Mouse (Mus musculus) hindbrain, embryonic 12.5 days (tissue): Measurements from ENCODE around the gene Lmod1. TPM values are rescaled to one million over a fixed set of nuclear protein-coding genes. Genes with fewer than 3 reads are reported as not detected.
A peak's percentile ranks its signal among the peaks of the same experiment; 100 is the strongest.

Experiments used
- ATAC-seq: fragments of 200-750 bp; cut with Nextera tagmentation; 2 replicates; pipeline ENCODE4 v1.8.0; 2017; ENCODE audit warnings: moderate TSS enrichment; ENCODE audit not compliant: low FRiP score
- H3K27ac ChIP-seq: fragments of 300-500 bp; sonication (generic); 2 replicates; pipeline ENCODE4 v1.5.1; 2016; ENCODE audit warnings: mild to moderate bottlenecking
- H3K27me3 ChIP-seq: fragments of 300-500 bp; sonication (generic); 2 replicates; pipeline ENCODE4 v1.6.1; 2016; ENCODE audit warnings: mild to moderate bottlenecking
- H3K36me3 ChIP-seq: fragments of 300-500 bp; sonication (generic); 2 replicates; pipeline ENCODE4 v1.6.1; 2016; ENCODE audit warnings: mild to moderate bottlenecking
- H3K4me1 ChIP-seq: fragments of 300-500 bp; sonication (generic); 2 replicates; pipeline ENCODE4 v1.6.1; 2016
- H3K4me2 ChIP-seq: fragments of 300-500 bp; sonication (generic); replicated peaks from 2 replicates; pipeline ENCODE4 v1.6.1; 2016; ENCODE audit warnings: mild to moderate bottlenecking
- H3K4me3 ChIP-seq: fragments of 300-500 bp; sonication (generic); 2 replicates; pipeline ENCODE4 v1.5.1; 2016; ENCODE audit warnings: mild to moderate bottlenecking
- H3K9ac ChIP-seq: fragments of 300-500 bp; sonication (generic); 2 replicates; pipeline ENCODE4 v1.6.1; 2016; ENCODE audit warnings: mild to moderate bottlenecking, moderate library complexity
- H3K9me3 ChIP-seq: fragments of 300-500 bp; sonication (generic); replicated peaks from 2 replicates; pipeline ENCODE4 v1.6.1; 2016; ENCODE audit warnings: mild to moderate bottlenecking
- WGBS: fragments of 180-500 bp; shearing (Covaris S2); methylation state at CpG from one replicate; pipeline ENCODE4 v1.1.7; 2016; 5-methylcytosine and 5-hydroxymethylcytosine counted together
- polyA plus RNA-seq: library from polyadenylated mRNA; unstranded; fragments of >200 nt; fragmentation: Nextera tagmentation; extraction: Ambion mirVana; gene quantifications from 2 replicates; pipeline ENCODE4 v1.2.1, GENCODE M21; 2016

The Lmod1 gene
- polyA plus RNA-seq, 1 experiment from 2014 or later = 0.44 TPM

DNA sequence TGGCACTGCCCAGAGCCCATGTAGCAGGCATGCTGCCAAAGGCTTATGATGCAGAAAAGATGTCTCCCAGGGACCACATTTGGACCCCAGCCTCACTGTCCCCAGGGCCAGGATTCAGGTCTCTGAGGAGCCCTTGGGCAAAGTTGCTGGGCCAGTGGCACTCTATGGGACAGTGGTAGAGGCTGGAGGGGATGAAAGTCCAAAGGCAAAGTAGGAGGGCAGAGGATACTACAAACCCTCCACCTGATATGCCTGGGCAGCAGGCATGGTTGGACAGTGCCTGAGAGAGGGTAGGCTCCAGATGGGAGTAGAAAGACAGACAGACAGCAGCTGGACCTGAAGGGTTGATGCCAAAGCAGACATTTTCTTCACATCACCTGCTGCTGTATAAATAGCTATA lies 41.8 kb downstream of the Lmod1 start:
- H3K27me3 ChIP-seq = no peaks in the 10 kb centered on the region
- peaks cover 4% of the 10 kb centered on the region; the same call in 1 of the 2 replicates for H3K4me1 ChIP-seq
- no peak for ATAC-seq
- H3K4me3 ChIP-seq = no peak overlapping the region
- no peaks in the 10 kb centered on the region for H3K36me3 ChIP-seq
- no peak overlapping the region for H3K4me2 ChIP-seq
- no peak overlapping the region for H3K9ac ChIP-seq
- H3K9me3 ChIP-seq = peaks cover 3% of the 10 kb centered on the region; the same call in 1 of the 2 replicates
- no peak overlapping the region for H3K27ac ChIP-seq

DNA sequence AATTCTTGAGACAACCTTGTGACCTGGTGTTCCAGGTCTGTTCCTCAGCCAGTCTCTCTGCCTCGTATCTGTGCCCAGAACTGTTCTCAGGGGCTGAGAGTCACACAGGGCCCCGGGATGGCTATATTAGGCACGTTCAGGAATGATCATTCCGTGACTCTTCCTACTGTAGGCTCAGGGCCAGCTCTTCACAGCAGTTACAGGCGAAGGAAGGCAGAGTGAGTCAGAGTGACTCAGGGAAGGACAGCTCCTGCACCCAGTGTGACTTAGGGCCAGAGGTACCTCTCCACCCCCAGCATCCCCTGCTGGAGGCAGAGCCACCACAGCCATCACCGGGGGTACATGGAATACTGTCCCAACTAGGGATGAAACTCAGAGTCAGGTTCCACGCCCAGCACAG lies 42.4 kb downstream of the Lmod1 start:
- no peaks in the 10 kb centered on the region for H3K36me3 ChIP-seq

DNA sequence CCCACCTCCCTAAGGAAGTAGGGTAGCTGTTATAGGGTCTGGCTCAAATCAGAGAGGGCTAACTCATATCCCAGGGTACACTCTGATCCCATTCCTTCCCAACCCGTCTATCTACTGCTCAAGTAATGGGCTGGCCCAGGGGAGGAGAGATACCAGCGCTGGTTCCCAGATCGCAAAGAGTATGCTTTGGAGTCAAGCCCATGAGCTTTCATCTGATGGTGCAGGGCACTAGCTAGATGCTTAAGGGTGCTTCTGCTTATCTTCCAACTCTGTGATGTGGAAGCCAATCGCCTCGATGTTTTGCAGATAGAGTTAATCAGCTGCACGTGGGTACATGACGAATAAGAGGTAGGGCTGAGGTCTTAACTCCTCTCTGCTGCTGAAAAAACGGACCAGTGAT lies 43.0 kb downstream of the Lmod1 start:
- Histone ChIP-seq H3K4me1 (peaks cover 12% of the 10 kb centered on the region), H3K27ac (no peak overlapping the region), H3K27me3 (no peaks in the 10 kb centered on the region), H3K9ac (no peak overlapping the region), H3K36me3 (no peaks in the 10 kb centered on the region), H3K9me3 (no peaks in the 10 kb centered on the region), H3K4me3 (no peak overlapping the region), H3K4me2 (no peak overlapping the region)
- ATAC-seq = no peak
- 79% methylated on average over 8 of the region's 8 CpGs for WGBS

More for the DNA sequence above, 42.4 kb downstream of the Lmod1 start:
- peaks cover 6% of the 10 kb centered on the region for H3K4me1 ChIP-seq
- no peak overlapping the region for H3K27ac ChIP-seq
- H3K4me3 ChIP-seq = no peak overlapping the region
- ATAC-seq = no peak
- 80% methylated on average over 7 of the region's 7 CpGs for WGBS
- H3K9me3 ChIP-seq = peaks cover 2% of the 10 kb centered on the region; the same call in 1 of the 2 replicates
- H3K27me3 ChIP-seq = no peaks in the 10 kb centered on the region
- H3K4me2 ChIP-seq = no peak overlapping the region
- H3K9ac ChIP-seq = no peak overlapping the region

DNA sequence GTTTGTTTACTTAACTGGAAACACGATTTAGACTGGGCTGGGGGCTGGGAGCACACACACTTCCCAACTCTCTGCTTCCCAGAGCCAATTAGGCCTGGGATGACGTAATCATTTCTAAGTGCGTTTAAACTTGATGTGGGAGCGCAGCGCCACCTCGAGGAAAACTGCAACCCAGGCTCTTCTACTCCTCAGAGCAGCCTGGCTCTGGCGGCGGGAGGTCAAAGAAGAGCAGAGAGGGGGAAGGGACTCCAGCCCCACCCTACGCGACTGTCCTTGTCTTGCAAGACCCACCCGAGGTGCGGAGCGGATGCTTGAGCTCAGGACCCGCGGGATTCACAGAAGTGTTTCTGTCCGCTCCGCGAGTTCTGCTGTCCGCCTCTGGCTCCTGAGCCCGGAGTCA lies 43.6 kb downstream of the Lmod1 start:
- WGBS = under 1% methylated on average over 20 of the region's 20 CpGs
- Histone ChIP-seq H3K9ac (peak overlapping the region; percentile 59), H3K4me3 (peak overlapping the region; percentile 40), H3K9me3 (no peaks in the 10 kb centered on the region), H3K27me3 (no peaks in the 10 kb centered on the region), H3K4me1 (peaks cover 18% of the 10 kb centered on the region), H3K27ac (no peak overlapping the region), H3K36me3 (no peaks in the 10 kb centered on the region), H3K4me2 (peak overlapping the region; percentile 82)
- ATAC-seq = peak; percentile 71

- WGBS = 10% methylated on average over 14 of the region's 14 CpGs
- Histone ChIP-seq H3K27ac (no peak overlapping the region), H3K4me1 (peaks cover 24% of the 10 kb centered on the region), H3K36me3 (no peaks in the 10 kb centered on the region), H3K27me3 (no peaks in the 10 kb centered on the region), H3K4me3 (peak overlapping the region; percentile 40; the same call in 1 of the 2 replicates), H3K9me3 (no peaks in the 10 kb centered on the region), H3K4me2 (peak overlapping the region; percentile 82), H3K9ac (no peak overlapping the region)
- peak; percentile 1; the same call in 1 of the 2 replicates for ATAC-seq
Measured at GRCm38 (mm10) chr1:135368982-135369381, 44.4 kb downstream of the Lmod1 start.

GRCm38 (mm10) chr1:135369415-135369814 lies 44.8 kb downstream of the Lmod1 start:
- WGBS = 86% methylated on average over 5 of the region's 5 CpGs
- ATAC-seq = no peak

GRCm38 (mm10) chr1:135373171-135373677 lies 48.6 kb downstream of the Lmod1 start:
- Histone ChIP-seq H3K4me1 (peaks cover 33% of the 10 kb centered on the region), H3K9ac (peak overlapping the region; percentile 47; the same call in 1 of the 2 replicates), H3K36me3 (no peaks in the 10 kb centered on the region), H3K9me3 (no peaks in the 10 kb centered on the region), H3K27me3 (no peaks in the 10 kb centered on the region), H3K4me2 (peak overlapping the region; percentile 42), H3K4me3 (0 out of 2 replicates have a peak overlapping the region, but pooled peaks have one; percentile 2), H3K27ac (no peak overlapping the region)
- 68% methylated on average over 4 of the region's 4 CpGs for WGBS
- ATAC-seq = no peak

More at GRCm38 (mm10) chr1:135369415-135369814, 44.8 kb downstream of the Lmod1 start:
- Histone ChIP-seq H3K36me3 (no peaks in the 10 kb centered on the region), H3K4me2 (no peak overlapping the region), H3K4me1 (peaks cover 27% of the 10 kb centered on the region), H3K27ac (no peak overlapping the region), H3K4me3 (no peak overlapping the region), H3K9ac (no peak overlapping the region), H3K27me3 (no peaks in the 10 kb centered on the region), H3K9me3 (no peaks in the 10 kb centered on the region)

DNA sequence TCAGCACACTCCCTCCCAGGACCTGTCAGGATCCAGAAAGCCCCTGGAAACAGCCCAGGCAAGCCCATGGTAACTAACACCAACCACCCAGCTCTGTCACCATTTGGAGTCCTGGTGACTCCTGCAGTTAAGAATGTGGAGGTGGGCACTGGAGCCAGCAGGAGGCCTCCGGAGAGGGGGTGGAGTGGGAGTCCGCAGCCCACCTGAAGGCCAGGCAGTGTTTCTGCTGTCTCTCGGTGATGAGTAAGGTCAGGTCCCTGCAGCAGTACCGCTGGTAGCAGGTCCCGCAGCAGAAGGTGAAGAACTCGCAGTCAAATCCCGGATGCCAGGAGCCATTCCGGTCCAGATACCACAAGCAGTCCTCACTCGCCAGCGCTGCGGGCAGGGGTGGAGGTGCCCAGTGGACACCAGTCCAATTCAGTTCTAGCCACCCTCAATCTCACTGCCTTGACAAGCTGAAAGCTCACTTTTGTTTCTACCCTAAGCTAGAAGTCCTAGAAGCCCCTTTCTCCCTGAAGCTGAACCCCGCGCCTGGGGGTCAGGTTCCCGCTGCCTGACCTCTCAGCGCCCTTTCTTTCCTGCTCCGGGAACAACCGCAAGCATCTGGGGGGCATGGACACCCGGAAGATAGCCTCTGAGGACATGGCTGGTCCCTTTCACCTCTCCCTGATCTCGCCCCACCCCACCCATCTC lies 49.7 kb downstream of the Lmod1 start:
- Histone ChIP-seq H3K4me1 (peaks cover 29% of the 10 kb centered on the region), H3K36me3 (no peaks in the 10 kb centered on the region), H3K9me3 (no peaks in the 10 kb centered on the region), H3K4me2 (peak overlapping the region; percentile 77), H3K27me3 (no peaks in the 10 kb centered on the region), H3K27ac (peak overlapping the region; percentile 72), H3K4me3 (peak overlapping the region; percentile 65), H3K9ac (peak overlapping the region; percentile 88)
- 1% methylated on average over 19 of the region's 19 CpGs for WGBS
- peak; percentile 30 for ATAC-seq

- 2% methylated on average over 31 of the region's 38 CpGs for WGBS
- Histone ChIP-seq H3K27me3 (no peaks in the 10 kb centered on the region), H3K4me1 (peaks cover 29% of the 10 kb centered on the region), H3K9ac (peak within 1 kb of the TSS; percentile 88), H3K36me3 (no peaks in the 10 kb centered on the region), H3K9me3 (no peaks in the 10 kb centered on the region), H3K27ac (peak within 1 kb of the TSS; percentile 72), H3K4me3 (peak within 1 kb of the TSS; percentile 65), H3K4me2 (peak within 1 kb of the TSS; percentile 77)
- peak; percentile 90 for ATAC-seq
Measured at GRCm38 (mm10) chr1:135374868-135375581, 50.4 kb downstream of the Lmod1 start, which contains the start of gene Shisa4. Gene Shisa4, minus strand, starts transcription at chr1:135375237.

- ATAC-seq = no peak
- no peak overlapping the region for H3K4me2 ChIP-seq
- H3K27me3 ChIP-seq = no peaks in the 10 kb centered on the region
- H3K4me1 ChIP-seq = peaks cover 11% of the 10 kb centered on the region
- no peak overlapping the region for H3K9ac ChIP-seq
- H3K36me3 ChIP-seq = peaks cover 16% of the 10 kb centered on the region
- no peak overlapping the region for H3K27ac ChIP-seq
- no peak overlapping the region for H3K4me3 ChIP-seq
- no peaks in the 10 kb centered on the region for H3K9me3 ChIP-seq
- WGBS = 68% methylated on average over 9 of the region's 9 CpGs
Measured at GRCm38 (mm10) chr1:135378576-135378975, 54.0 kb downstream of the Lmod1 start.

DNA sequence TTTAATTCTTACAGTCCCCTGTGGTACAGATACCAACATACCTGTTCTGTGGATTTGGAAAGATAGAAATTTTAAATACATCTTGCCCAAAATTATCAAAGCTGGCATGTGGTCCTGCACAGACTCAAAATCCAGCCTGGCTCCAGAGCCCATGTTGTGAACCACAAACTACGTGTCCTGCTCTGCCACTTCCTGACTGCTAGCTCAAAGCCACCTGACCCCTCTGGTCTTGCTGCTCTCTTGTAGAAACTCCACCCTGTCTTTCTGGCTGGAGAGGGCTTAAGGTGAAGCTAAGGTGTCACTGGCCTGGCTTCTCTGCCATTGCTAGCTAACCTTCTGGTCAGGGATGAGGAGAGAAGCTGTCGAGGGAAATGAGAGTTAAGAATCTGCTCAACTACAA lies 54.4 kb downstream of the Lmod1 start:
- 66% methylated on average over 2 of the region's 2 CpGs for WGBS
- ATAC-seq = no peak
- Histone ChIP-seq H3K4me2 (no peak overlapping the region), H3K9me3 (no peaks in the 10 kb centered on the region), H3K4me3 (no peak overlapping the region), H3K27ac (no peak overlapping the region), H3K27me3 (no peaks in the 10 kb centered on the region), H3K9ac (no peak overlapping the region), H3K4me1 (peaks cover 8% of the 10 kb centered on the region), H3K36me3 (peaks cover 21% of the 10 kb centered on the region)
